Mouse (Mus musculus): ENCODE data around the gene Map6. TPM values are rescaled to one million over a fixed set of nuclear protein-coding genes. Genes with fewer than 3 reads are reported as not detected.
A peak's percentile ranks its signal among the peaks of the same experiment; 100 is the strongest.

Map6 gene
- 7.0 and 11.9 TPM in 2 replicates for total RNA-seq (2021)
- long read RNA-seq, experiment 1, transcript Map6-203 (3 exons, 3,233 nt): major isoform, 8 of 9 reads
- long read RNA-seq, experiment 1, partial matches to known transcripts: 0 of 9 reads
- long read RNA-seq, experiment 1, other reads (novel, unspliced or antisense): 0 of 9 reads
- long read RNA-seq, experiment 2, transcript Map6-203 (3 exons, 3,233 nt): major isoform, 6 of 8 reads
- long read RNA-seq, experiment 2, partial matches to known transcripts: 0 of 8 reads
- long read RNA-seq, experiment 2, other reads (novel, unspliced or antisense): 1 of 8 reads

- peak; percentile 20 for DNase-seq
These were observed at the start of gene Map6 for GRCm38 (mm10) chr7:99267251-99267896. TSS of gene Map6 (plus strand) at chr7:99267447.

GRCm38 (mm10) chr7:99224225-99224624 lies 43.0 kb upstream of the Map6 start:
- no peak for DNase-seq

- DNase-seq: no peak
These were observed 42.5 kb upstream of the Map6 start for GRCm38 (mm10) chr7:99224648-99225190.

GRCm38 (mm10) chr7:99225421-99225820 lies 41.8 kb upstream of the Map6 start:
- DNase-seq: peak; percentile 45

- no peak for DNase-seq
These were observed 40.6 kb upstream of the Map6 start for GRCm38 (mm10) chr7:99226662-99227061.

GRCm38 (mm10) chr7:99227267-99227666 lies 40.0 kb upstream of the Map6 start:
- DNase-seq: no peak

- DNase-seq: no peak
These were observed 38.4 kb upstream of the Map6 start for GRCm38 (mm10) chr7:99228825-99229224.

GRCm38 (mm10) chr7:99229411-99229810 lies 37.8 kb upstream of the Map6 start:
- peak; percentile 77 for DNase-seq

- no peak for DNase-seq
These were observed 37.0 kb upstream of the Map6 start for GRCm38 (mm10) chr7:99230061-99230747.

- DNase-seq: no peak
These were observed 34.7 kb upstream of the Map6 start for GRCm38 (mm10) chr7:99232571-99232970.

GRCm38 (mm10) chr7:99234916-99235315 lies 32.3 kb upstream of the Map6 start:
- DNase-seq: no peak

GRCm38 (mm10) chr7:99235657-99236056 lies 31.6 kb upstream of the Map6 start:
- no peak for DNase-seq

- no peak for DNase-seq
These were observed 30.2 kb upstream of the Map6 start for GRCm38 (mm10) chr7:99236888-99237660.

GRCm38 (mm10) chr7:99238417-99238816 lies 28.8 kb upstream of the Map6 start, which contains the start of gene Mogat2:
TSS of gene Mogat2 (minus strand) at chr7:99238619.
- no peak for DNase-seq

- no peak for DNase-seq
These were observed 25.1 kb upstream of the Map6 start for GRCm38 (mm10) chr7:99242097-99242496.

- DNase-seq: no peak
These were observed 19.0 kb upstream of the Map6 start for GRCm38 (mm10) chr7:99248157-99248742.

GRCm38 (mm10) chr7:99248906-99249581 lies 18.2 kb upstream of the Map6 start:
- no peak for DNase-seq

GRCm38 (mm10) chr7:99249582-99249911 lies 17.7 kb upstream of the Map6 start:
- peak; percentile 63 for DNase-seq

- no peak for DNase-seq
These were observed 16.9 kb upstream of the Map6 start for GRCm38 (mm10) chr7:99250386-99250785.

- no peak for DNase-seq
These were observed 12.2 kb upstream of the Map6 start for GRCm38 (mm10) chr7:99255006-99255405.

- no peak for DNase-seq
These were observed 5.3 kb upstream of the Map6 start for GRCm38 (mm10) chr7:99261900-99262299.

Data from adrenal gland, postnatal 14 days (tissue).